In genomic region chr13:49362804-49363203, GRCm38 (mm10) we compare ENCODE assay signal across 9 mouse cellular contexts. TPM values are rescaled to one million over a fixed set of nuclear protein-coding genes. Genes with fewer than 3 reads are reported as not detected.
DNase-seq lines count a peak whose midpoint lies in the region; ATAC-seq and TF ChIP-seq lines count a peak whose summit lies in the region.
"Had no signal": no experiment of that assay in that cellular context is flagged by ENCODE, and none has a peak within 500 bp of the region (broad histone marks: within the 10 kb centered on the region; RNA-seq: fewer than 3 reads in every experiment).

No protein-coding gene starts in this region.

- TF ChIP-seq CTCF in lung, adult 2 months (IDR thresholded peaks at IDR 0.05; ENCODE audit: insufficient read depth, low read length) = no peak

- H3K4me3 ChIP-seq in heart, embryonic 15.5 days = no peak overlapping the region
- no peak overlapping the region for H3K4me3 ChIP-seq in lung, embryonic 16.5 days (ENCODE audit: low read length)
- no peak overlapping the region for H3K4me3 ChIP-seq in lung, adult 2 months (replicated peaks; ENCODE audit: extremely low read depth, low read depth, low read length)
- no peak overlapping the region for H3K4me3 ChIP-seq in liver, embryonic 12.5 days

- ATAC-seq in heart, embryonic 15.5 days (replicated peaks; ENCODE audit: insufficient number of reproducible peaks, insufficient read depth, low FRiP score, low read depth) = no peak
- peak; percentile 13; the same call in 1 of the 2 replicates for ATAC-seq in lung, embryonic 16.5 days (ENCODE audit: low read depth)
- 0 out of 2 replicates have a peak, but pooled peaks have one; percentile 11 for ATAC-seq in megakaryocyte-erythroid progenitor cell, adult 5-6 weeks (replicated peaks; ENCODE audit: low FRiP score, low TSS enrichment, poor library complexity, severe bottlenecking)
- no peak for ATAC-seq in liver, embryonic 12.5 days

- H3K4me2 ChIP-seq in heart, embryonic 15.5 days = no peak overlapping the region
- no peak overlapping the region for H3K4me2 ChIP-seq in lung, embryonic 16.5 days (ENCODE audit: low read depth, low read length)
- no peak overlapping the region for H3K4me2 ChIP-seq in liver, embryonic 12.5 days
- H3K4me2 ChIP-seq: lung, embryonic 14.5 days had no signal

- H3K36me3 ChIP-seq in heart, embryonic 15.5 days = no peaks in the 10 kb centered on the region
- no peaks in the 10 kb centered on the region for H3K36me3 ChIP-seq in lung, embryonic 16.5 days (ENCODE audit: control insufficient read depth, insufficient read depth, low read length)
- H3K36me3 ChIP-seq in liver, embryonic 12.5 days = no peaks in the 10 kb centered on the region

- H3K4me1 ChIP-seq in heart, embryonic 15.5 days (replicated peaks) = peaks cover 68% of the 10 kb centered on the region
- peaks cover 22% of the 10 kb centered on the region for H3K4me1 ChIP-seq in lung, embryonic 16.5 days (replicated peaks; ENCODE audit: control insufficient read depth, insufficient read depth, low read length)
- peaks cover 29% of the 10 kb centered on the region for H3K4me1 ChIP-seq in lung, adult 2 months (ENCODE audit: control insufficient read depth, insufficient read depth, low read length)
- H3K4me1 ChIP-seq in liver, embryonic 12.5 days = peaks cover 74% of the 10 kb centered on the region

- H3K27ac ChIP-seq in heart, embryonic 15.5 days = peak overlapping the region; percentile 87
- no peak overlapping the region for H3K27ac ChIP-seq in lung, embryonic 16.5 days (ENCODE audit: low read length)
- H3K27ac ChIP-seq in liver, embryonic 12.5 days = no peak overlapping the region

- H3K9me3 ChIP-seq in heart, embryonic 15.5 days (replicated peaks) = no peaks in the 10 kb centered on the region
- no peaks in the 10 kb centered on the region for H3K9me3 ChIP-seq in lung, embryonic 16.5 days (ENCODE audit: control insufficient read depth, low read length)
- no peaks in the 10 kb centered on the region for H3K9me3 ChIP-seq in liver, embryonic 12.5 days (replicated peaks)

- peak; percentile 43 to 67 for DNase-seq in adrenal gland, adult (ENCODE audit: inconsistent age in 2 of 2, low spot score in 1 of 2)
- DNase-seq in adrenal gland, adult 2 months = no peak
- no peak for DNase-seq in heart, adult 11 months
- DNase-seq in lung, adult 2 months = no peak
- DNase-seq: lung, embryonic 14.5 days had no signal

- TF ChIP-seq POLR2A in lung, adult 2 months (IDR thresholded peaks at IDR 0.05; ENCODE audit: borderline replicate concordance, extremely low read depth, low read depth, low read length) = no peak

- H3K9ac ChIP-seq in heart, embryonic 15.5 days = no peak overlapping the region
- H3K9ac ChIP-seq in lung, embryonic 16.5 days (ENCODE audit: low read length) = no peak overlapping the region
- H3K9ac ChIP-seq in liver, embryonic 12.5 days = no peak overlapping the region
- H3K9ac ChIP-seq: lung, embryonic 14.5 days had no signal

- WGBS in heart, embryonic 15.5 days = 65% methylated on average over 2 of the region's 2 CpGs
- 72% methylated on average over 2 of the region's 2 CpGs for WGBS in lung, embryonic 16.5 days
- 54% methylated on average over 2 of the region's 2 CpGs for WGBS in lung, adult 2 months
- WGBS in liver, embryonic 12.5 days (ENCODE audit: insufficient replicate concordance) = 73% methylated on average over 2 of the region's 2 CpGs

- H3K27me3 ChIP-seq in heart, embryonic 15.5 days = no peaks in the 10 kb centered on the region
- H3K27me3 ChIP-seq in lung, embryonic 16.5 days (ENCODE audit: control insufficient read depth, insufficient read depth, low read depth, low read length) = no peaks in the 10 kb centered on the region
- H3K27me3 ChIP-seq in liver, embryonic 12.5 days (replicated peaks) = no peaks in the 10 kb centered on the region

RNA-seq across cellular contexts. Expression of gene Bicd2, which starts 21.4 kb away (rescaled TPM):
- total RNA-seq in adrenal gland, adult 2 months (2021) = 10 to 100 TPM; 34.7 to 43.2 TPM
- 25.1 and 25.2 TPM in 2 replicates for polyA plus RNA-seq in adrenal gland, adult 2 months (2012; rRNA removed)
- 47.4 and 48.2 TPM in 2 replicates for polyA plus RNA-seq in heart, embryonic 15.5 days (2015; fragmentation: Nextera tagmentation; extraction: Ambion mirVana)
- polyA plus RNA-seq in lung, embryonic 16.5 days (2015; fragmentation: Nextera tagmentation; extraction: Ambion mirVana) = 31.2 and 32.1 TPM in 2 replicates
- polyA plus RNA-seq in lung, adult 2 months (2012; rRNA removed) = 53.3 and 63.2 TPM in 2 replicates
- total RNA-seq in megakaryocyte-erythroid progenitor cell, adult 5-6 weeks (2014; fragmentation: Nextera tagmentation) = 14.8 and 16.1 TPM in 2 replicates
- total RNA-seq in megakaryocyte-erythroid progenitor cell, adult 5-6 weeks (2017) = 18.3 and 26.2 TPM in 2 replicates
- 14.7 and 15.2 TPM in 2 replicates for polyA plus RNA-seq in liver, embryonic 12.5 days (2016; fragmentation: Nextera tagmentation; extraction: Ambion mirVana)

RNA-seq across cellular contexts. Expression of gene Fgd3, which starts 42.7 kb away (rescaled TPM):
- total RNA-seq in adrenal gland, adult 2 months (2021) = 1 to 10 TPM; 3.1 to 6.0 TPM
- 1.3 and 2.3 TPM in 2 replicates for polyA plus RNA-seq in adrenal gland, adult 2 months (2012; rRNA removed)
- 0.14 and 0.32 TPM in 2 replicates for polyA plus RNA-seq in heart, embryonic 15.5 days (2015; fragmentation: Nextera tagmentation; extraction: Ambion mirVana)
- 0.26 and 0.33 TPM in 2 replicates for polyA plus RNA-seq in lung, embryonic 16.5 days (2015; fragmentation: Nextera tagmentation; extraction: Ambion mirVana)
- polyA plus RNA-seq in lung, adult 2 months (2012; rRNA removed) = 2.8 and 4.1 TPM in 2 replicates
- total RNA-seq in megakaryocyte-erythroid progenitor cell, adult 5-6 weeks (2014; fragmentation: Nextera tagmentation) = 4.5 and 5.0 TPM in 2 replicates
- total RNA-seq in megakaryocyte-erythroid progenitor cell, adult 5-6 weeks (2017) = 4.6 and 5.2 TPM in 2 replicates
- 0.32 and 0.49 TPM in 2 replicates for polyA plus RNA-seq in liver, embryonic 12.5 days (2016; fragmentation: Nextera tagmentation; extraction: Ambion mirVana)

RNA-seq across cellular contexts. Expression of gene Ippk, which starts 58.2 kb away (rescaled TPM):
- total RNA-seq in adrenal gland, adult 2 months (2021) = 10 to 100 TPM; 27.0 to 38.3 TPM
- polyA plus RNA-seq in adrenal gland, adult 2 months (2012; rRNA removed) = 6.8 and 8.4 TPM in 2 replicates
- 10.0 and 11.1 TPM in 2 replicates for polyA plus RNA-seq in heart, embryonic 15.5 days (2015; fragmentation: Nextera tagmentation; extraction: Ambion mirVana)
- 15.7 and 16.2 TPM in 2 replicates for polyA plus RNA-seq in lung, embryonic 16.5 days (2015; fragmentation: Nextera tagmentation; extraction: Ambion mirVana)
- 4.9 and 7.3 TPM in 2 replicates for polyA plus RNA-seq in lung, adult 2 months (2012; rRNA removed)
- total RNA-seq in megakaryocyte-erythroid progenitor cell, adult 5-6 weeks (2014; fragmentation: Nextera tagmentation) = 8.9 and 9.8 TPM in 2 replicates
- 13.0 and 13.2 TPM in 2 replicates for total RNA-seq in megakaryocyte-erythroid progenitor cell, adult 5-6 weeks (2017)
- 13.6 and 13.9 TPM in 2 replicates for polyA plus RNA-seq in liver, embryonic 12.5 days (2016; fragmentation: Nextera tagmentation; extraction: Ambion mirVana)

Comparison
In these comparisons a context has a peak if more than half of its experiments do, and no peak if none do; other contexts are left out.
1. DNase-seq: peak in adrenal gland, adult (2 of 2); none in adrenal gland, adult 2 months (single experiment), heart, adult 11 months (single experiment) and lung, adult 2 months (single experiment).
2. ATAC-seq: peak in lung, embryonic 16.5 days (single experiment) and megakaryocyte-erythroid progenitor cell, adult 5-6 weeks (single experiment); none in heart, embryonic 15.5 days (single experiment) and liver, embryonic 12.5 days (single experiment).